Mouse (Mus musculus): ENCODE data around the gene Ptpn7. TPM values are rescaled to one million over a fixed set of nuclear protein-coding genes. Genes with fewer than 3 reads are reported as not detected.

Ptpn7 gene
- total and polyA plus RNA-seq, 3 experiments = 61.4 to 81.9 (median 81.9) TPM

- Histone ChIP-seq H3K4me1 (ENCODE audit: control insufficient read depth in 1 of 2, insufficient read depth in 2 of 2) (peaks cover 0 to 6% of the 10 kb centered on the region in 2 experiments; a peak in 1 of 4 replicates), H3K27ac (ENCODE audit: insufficient read depth, low read depth) (no peak overlapping the region), H3K79me2 (replicated peaks; ENCODE audit: control insufficient read depth, extremely low read depth, insufficient read depth, poor library complexity, severe bottlenecking) (no peaks in the 10 kb centered on the region), H3K9ac (ENCODE audit: insufficient read depth, low read depth) (no peak overlapping the region), H3K4me2 (ENCODE audit: insufficient read depth, low read depth, poor library complexity, severe bottlenecking) (no peak overlapping the region), H3K27me3 (replicated peaks) (no peaks in the 10 kb centered on the region), H3K4me3 (replicated peaks in 1 of 3; ENCODE audit: low read depth in 2 of 3, low read length in 2 of 3, poor library complexity in 1 of 3) (no peak overlapping the region), H3K36me3 (replicated peaks in 1 of 2; ENCODE audit: control insufficient read depth in 1 of 2, insufficient read depth in 1 of 2, low read length in 1 of 2) (no peaks in the 10 kb centered on the region), H3K9me3 (replicated peaks; ENCODE audit: low read length) (no peaks in the 10 kb centered on the region)
- dilution Hi-C loops (cut with MboI; ENCODE audit: extremely low pct_ligation_motif_present, extremely low pct_unique_long_range_greater_than_20kb, low sequenced_read_pairs) (no loop called here), in situ Hi-C loops (cut with MboI; ENCODE audit: low pct_ligation_motif_present, low pct_unique_long_range_greater_than_20kb, low sequenced_read_pairs) (loop anchor here (25.0 kb wide), 1 partner anchor 500 kb away; no protein-coding TSS in a partner anchor)
- no peak for DNase-seq (ENCODE audit: extremely low read depth)
- TF ChIP-seq CTCF (conservative IDR thresholded peaks at IDR 0.05 in 1 of 2, IDR thresholded peaks at IDR 0.05 in 1 of 2; ENCODE audit: low read depth in 2 of 2, low read length in 2 of 2) (no peak), MEF2A (IDR thresholded peaks at IDR 0.05; ENCODE audit: borderline replicate concordance, low read depth, low read length) (no peak), E2F4 (IDR thresholded peaks at IDR 0.05; ENCODE audit: insufficient replicate concordance, low read depth, low read length) (no peak), TBP (conservative IDR thresholded peaks at IDR 0.05; ENCODE audit: low read depth, low read length) (no peak), SMC3 (IDR thresholded peaks at IDR 0.05; ENCODE audit: low read depth, low read length) (no peak), JUND (conservative IDR thresholded peaks at IDR 0.05; ENCODE audit: low read depth, low read length) (no peak)
These were observed 30.2 kb downstream of the Ptpn7 start for GRCm38 (mm10) chr1:135162720-135163119.

DNA sequence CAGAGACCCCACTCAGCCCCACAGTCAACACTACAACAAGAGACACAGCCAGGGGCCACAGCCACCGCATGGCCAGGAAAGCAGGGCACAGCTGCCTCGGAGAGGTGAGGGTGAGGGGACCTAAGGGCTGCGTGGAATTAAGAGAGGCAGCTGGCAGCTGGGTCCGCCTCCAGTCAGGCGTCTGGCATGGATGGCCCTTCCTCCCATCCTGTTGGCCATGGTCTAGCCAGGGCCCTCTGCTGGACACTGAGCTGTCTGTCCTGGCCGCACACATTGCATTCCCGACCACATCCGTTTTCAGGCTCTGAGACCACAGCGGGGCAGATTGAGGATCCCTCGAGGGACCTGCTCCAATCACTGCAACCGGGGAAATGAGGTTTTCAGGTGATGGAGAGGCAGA is 34.9 kb downstream of the Ptpn7 start, which contains the start of gene Gpr37l1:
TSS of gene Gpr37l1 (minus strand) at position 247 of the 400 bp plus-strand sequence.
- Histone ChIP-seq H3K79me2 (replicated peaks; ENCODE audit: control insufficient read depth, extremely low read depth, insufficient read depth, poor library complexity, severe bottlenecking) (no peaks in the 10 kb centered on the region), H3K4me1 (ENCODE audit: control insufficient read depth in 1 of 2, insufficient read depth in 2 of 2) (peaks cover 4 to 5% of the 10 kb centered on the region in 2 experiments), H3K27ac (ENCODE audit: insufficient read depth, low read depth) (no peak within 1 kb of the TSS), H3K9me3 (replicated peaks; ENCODE audit: low read length) (no peaks in the 10 kb centered on the region), H3K9ac (ENCODE audit: insufficient read depth, low read depth) (no peak within 1 kb of the TSS), H3K27me3 (replicated peaks) (no peaks in the 10 kb centered on the region), H3K36me3 (replicated peaks in 1 of 2; ENCODE audit: control insufficient read depth in 1 of 2, insufficient read depth in 1 of 2, low read length in 1 of 2) (no peaks in the 10 kb centered on the region), H3K4me3 (replicated peaks in 1 of 3; ENCODE audit: low read depth in 2 of 3, low read length in 2 of 3, poor library complexity in 1 of 3) (no peak within 1 kb of the TSS), H3K4me2 (ENCODE audit: insufficient read depth, low read depth, poor library complexity, severe bottlenecking) (0 out of 2 replicates have a peak within 1 kb of the TSS, but pooled peaks have one; percentile 1)
- in situ Hi-C loops (cut with MboI; ENCODE audit: low pct_ligation_motif_present, low pct_unique_long_range_greater_than_20kb, low sequenced_read_pairs) (loop anchor here (25.0 kb wide), 1 partner anchor 495 kb away; no protein-coding TSS in a partner anchor), dilution Hi-C loops (cut with MboI; ENCODE audit: extremely low pct_ligation_motif_present, extremely low pct_unique_long_range_greater_than_20kb, low sequenced_read_pairs) (no loop called here)
- DNase-seq (ENCODE audit: extremely low read depth) = no peak
- TF ChIP-seq MYC (IDR thresholded peaks at IDR 0.05; ENCODE audit: low read depth, low read length) (no peak), CTCF (conservative IDR thresholded peaks at IDR 0.05 in 1 of 2, IDR thresholded peaks at IDR 0.05 in 1 of 2; ENCODE audit: low read depth in 2 of 2, low read length in 2 of 2) (peak in 1 of 2 experiments; percentile 20; a peak in 2 of 4 replicates)

DNA sequence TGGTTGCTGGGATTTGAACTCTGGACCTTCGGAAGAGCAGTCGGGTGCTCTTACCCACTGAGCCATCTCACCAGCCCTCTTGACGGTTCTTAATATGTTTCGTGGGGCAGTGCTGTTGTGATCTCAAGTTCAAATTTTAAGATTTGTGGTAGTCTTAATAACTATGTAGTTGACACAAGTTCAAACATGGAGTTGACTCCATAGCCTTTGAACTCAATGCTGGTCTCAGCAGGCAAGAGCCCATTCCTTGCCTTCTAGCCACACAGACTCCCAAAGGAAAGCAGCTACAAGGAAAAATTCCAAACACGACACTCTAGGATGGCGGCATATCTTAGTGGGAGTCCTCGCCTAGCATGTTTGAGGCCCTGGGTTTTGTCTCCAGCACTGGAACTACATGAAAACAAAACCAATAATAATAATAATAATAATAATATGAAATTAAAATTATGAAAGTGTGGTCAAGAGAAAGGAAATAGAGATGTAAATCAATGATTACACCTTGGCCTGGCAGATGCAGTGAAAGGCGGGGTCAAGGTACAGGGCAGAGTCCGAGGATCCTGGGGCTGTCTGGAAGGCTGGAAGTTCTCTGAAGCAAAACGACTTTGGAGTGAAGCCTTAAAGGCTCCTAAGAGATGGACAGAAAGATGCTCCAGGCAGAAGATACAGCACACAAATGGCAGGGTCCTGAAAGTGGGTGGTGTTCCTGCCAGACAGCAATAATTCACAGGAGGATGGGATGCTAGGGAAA is 36.1 kb downstream of the Ptpn7 start:
- no peak overlapping the region for H3K27ac ChIP-seq (ENCODE audit: insufficient read depth, low read depth)
- no peaks in the 10 kb centered on the region for H3K36me3 ChIP-seq (replicated peaks in 1 of 2; ENCODE audit: control insufficient read depth in 1 of 2, insufficient read depth in 1 of 2, low read length in 1 of 2)
- peaks cover 5 to 10% of the 10 kb centered on the region in 2 experiments for H3K4me1 ChIP-seq (ENCODE audit: control insufficient read depth in 1 of 2, insufficient read depth in 2 of 2)
- H3K27me3 ChIP-seq (replicated peaks) = no peaks in the 10 kb centered on the region
- no peaks in the 10 kb centered on the region for H3K79me2 ChIP-seq (replicated peaks; ENCODE audit: control insufficient read depth, extremely low read depth, insufficient read depth, poor library complexity, severe bottlenecking)
- DNase-seq (ENCODE audit: extremely low read depth) = no peak
- H3K9me3 ChIP-seq (replicated peaks; ENCODE audit: low read length) = no peaks in the 10 kb centered on the region
- in situ Hi-C loops (cut with MboI; ENCODE audit: low pct_ligation_motif_present, low pct_unique_long_range_greater_than_20kb, low sequenced_read_pairs) (loop anchor here (25.0 kb wide), 1 partner anchor 494 kb away; no protein-coding TSS in a partner anchor), dilution Hi-C loops (cut with MboI; ENCODE audit: extremely low pct_ligation_motif_present, extremely low pct_unique_long_range_greater_than_20kb, low sequenced_read_pairs) (no loop called here)
- H3K4me3 ChIP-seq (replicated peaks in 1 of 3; ENCODE audit: low read depth in 2 of 3, low read length in 2 of 3, poor library complexity in 1 of 3) = no peak overlapping the region
- H3K4me2 ChIP-seq (ENCODE audit: insufficient read depth, low read depth, poor library complexity, severe bottlenecking) = no peak overlapping the region
- TF ChIP-seq TBP (conservative IDR thresholded peaks at IDR 0.05; ENCODE audit: low read depth, low read length) (no peak), RCOR1 (conservative IDR thresholded peaks at IDR 0.05; ENCODE audit: low read depth, low read length) (no peak), GABPA (IDR thresholded peaks at IDR 0.05; ENCODE audit: insufficient replicate concordance, low read depth, low read length) (no peak), ZNF384 (IDR thresholded peaks at IDR 0.05; ENCODE audit: low read depth, low read length) (no peak), HCFC1 (IDR thresholded peaks at IDR 0.05; ENCODE audit: low read depth, low read length) (no peak), BHLHE40 (IDR thresholded peaks at IDR 0.05; ENCODE audit: low read depth, low read length) (no peak), IRF4 (IDR thresholded peaks at IDR 0.05; ENCODE audit: low read depth, low read length) (no peak), UBTF (IDR thresholded peaks at IDR 0.05; ENCODE audit: low read depth, low read length) (no peak), PAX5 (IDR thresholded peaks at IDR 0.05; ENCODE audit: low read length) (no peak), SIN3A (IDR thresholded peaks at IDR 0.05; ENCODE audit: low read length) (no peak), SMC3 (IDR thresholded peaks at IDR 0.05; ENCODE audit: low read depth, low read length) (no peak), ZC3H11A (IDR thresholded peaks at IDR 0.05; ENCODE audit: low read depth, low read length) (no peak), ETS1 (conservative IDR thresholded peaks at IDR 0.05; ENCODE audit: low read depth, low read length) (no peak), ZMIZ1 (IDR thresholded peaks at IDR 0.05; ENCODE audit: low read depth, low read length) (no peak), NELFE (IDR thresholded peaks at IDR 0.05; ENCODE audit: low read depth, low read length) (no peak), JUN (IDR thresholded peaks at IDR 0.05; ENCODE audit: insufficient read depth, low read depth, low read length) (no peak), CHD2 (IDR thresholded peaks at IDR 0.05; ENCODE audit: low read length) (no peak), POLR2A (IDR thresholded peaks at IDR 0.05; ENCODE audit: low read depth, low read length) (no peak)
- no peak overlapping the region for H3K9ac ChIP-seq (ENCODE audit: insufficient read depth, low read depth)

Data from CH12.LX (cell line).